Mouse (Mus musculus) testis, adult 2 months (tissue): ENCODE measurements around the gene Csrnp1. TPM values are rescaled to one million over a fixed set of nuclear protein-coding genes. Genes with fewer than 3 reads are reported as not detected.

Source experiments
- H3K27ac ChIP-seq: fragments of 200-500 bp; 2 replicates; pipeline ENCODE4 v1.5.1; 2012; ENCODE audit warnings: low read depth, low read length; ENCODE audit not compliant: control insufficient read depth, insufficient read depth
- H3K27me3 ChIP-seq: fragments of 200-500 bp; 2 replicates; pipeline ENCODE4 v1.6.1; 2012; ENCODE audit warnings: mild to moderate bottlenecking, low read length, moderate library complexity; ENCODE audit not compliant: control insufficient read depth, insufficient read depth
- H3K36me3 ChIP-seq: fragments of 200-500 bp; 2 replicates; pipeline ENCODE4 v1.6.1; 2012; ENCODE audit warnings: mild to moderate bottlenecking, low read length; ENCODE audit not compliant: control insufficient read depth, insufficient read depth
- H3K4me1 ChIP-seq: fragments of 200-500 bp; 2 replicates; pipeline ENCODE4 v1.6.1; 2012; ENCODE audit warnings: low read length; ENCODE audit not compliant: control insufficient read depth, insufficient read depth
- H3K4me3 ChIP-seq: fragments of 200-500 bp; 2 replicates; pipeline ENCODE4 v1.5.1; 2012; ENCODE audit warnings: low read depth, mild to moderate bottlenecking, low read length, moderate library complexity, mixed read lengths; ENCODE audit not compliant: control insufficient read depth
- CTCF ChIP-seq: fragments of 200-500 bp; IDR thresholded peaks from 2 replicates; pipeline ENCODE4 v1.5.1; 2012; ENCODE audit warnings: low read depth, mild to moderate bottlenecking, inconsistent platforms, low read length, moderate library complexity; ENCODE audit not compliant: control insufficient read depth, insufficient read depth, insufficient replicate concordance
- POLR2A ChIP-seq: fragments of 200-500 bp; IDR thresholded peaks from 2 replicates; pipeline ENCODE4 v1.6.1; 2012; ENCODE audit warnings: low read depth, mild to moderate bottlenecking, inconsistent platforms, low read length, moderate library complexity; ENCODE audit not compliant: control insufficient read depth
- polyA plus RNA-seq: library from polyadenylated mRNA; depleted of rRNA; stranded (reverse); fragments of >200 nt; gene quantifications from 2 replicates; pipeline ENCODE4 v1.2.3, GENCODE M21; 2012

The Csrnp1 gene
- polyA plus RNA-seq, 1 experiment: 99.9 TPM

- no peak overlapping the region for H3K4me3 ChIP-seq
- no peak for TF ChIP-seq POLR2A
- no peak for TF ChIP-seq CTCF
- H3K27me3 ChIP-seq: no peaks in the 10 kb centered on the region
- H3K4me1 ChIP-seq: no peaks in the 10 kb centered on the region
- no peaks in the 10 kb centered on the region for H3K36me3 ChIP-seq
- no peak overlapping the region for H3K27ac ChIP-seq
Observed at GRCm38 (mm10) chr9:119991310-119991709, 6.9 kb upstream of the Csrnp1 start.

- Histone ChIP-seq H3K27me3 (no peaks in the 10 kb centered on the region), H3K4me3 (no peak overlapping the region), H3K36me3 (no peaks in the 10 kb centered on the region), H3K27ac (no peak overlapping the region), H3K4me1 (peaks cover 10% of the 10 kb centered on the region)
- TF ChIP-seq CTCF (no peak), POLR2A (no peak)
Observed at GRCm38 (mm10) chr9:119988304-119988703, 3.8 kb upstream of the Csrnp1 start.

GRCm38 (mm10) chr9:119985881-119986574 lies 1.6 kb upstream of the Csrnp1 start:
- Histone ChIP-seq H3K36me3 (no peaks in the 10 kb centered on the region), H3K27ac (no peak overlapping the region), H3K4me3 (no peak overlapping the region; the same call in 1 of the 2 replicates), H3K4me1 (peaks cover 29% of the 10 kb centered on the region), H3K27me3 (peaks cover 2% of the 10 kb centered on the region; the same call in 1 of the 2 replicates)
- TF ChIP-seq POLR2A: no peak
- TF ChIP-seq CTCF: no peak

GRCm38 (mm10) chr9:119983585-119984535 lies 598 bp downstream of the Csrnp1 start:
- H3K27ac ChIP-seq: peak overlapping the region; percentile 76
- H3K27me3 ChIP-seq: peaks cover 2% of the 10 kb centered on the region; the same call in 1 of the 2 replicates
- TF ChIP-seq POLR2A (peak; percentile 80), CTCF (no peak)
- peak overlapping the region; percentile 90 for H3K4me3 ChIP-seq
- peaks cover 34% of the 10 kb centered on the region for H3K4me1 ChIP-seq
- H3K36me3 ChIP-seq: no peaks in the 10 kb centered on the region

GRCm38 (mm10) chr9:119982956-119983551 lies 1.4 kb downstream of the Csrnp1 start:
- peaks cover 34% of the 10 kb centered on the region for H3K4me1 ChIP-seq
- H3K36me3 ChIP-seq: no peaks in the 10 kb centered on the region
- H3K27me3 ChIP-seq: peaks cover 2% of the 10 kb centered on the region; the same call in 1 of the 2 replicates
- peak overlapping the region; percentile 90 for H3K4me3 ChIP-seq
- TF ChIP-seq POLR2A (peak; percentile 71; the same call in 1 of the 2 replicates), CTCF (no peak)
- peak overlapping the region; percentile 72 for H3K27ac ChIP-seq

- Histone ChIP-seq H3K4me1 (peaks cover 34% of the 10 kb centered on the region), H3K4me3 (peak overlapping the region; percentile 90), H3K27ac (peak overlapping the region; percentile 72), H3K36me3 (no peaks in the 10 kb centered on the region), H3K27me3 (peaks cover 2% of the 10 kb centered on the region; the same call in 1 of the 2 replicates)
- TF ChIP-seq CTCF: peak; percentile 7; the same call in 1 of the 2 replicates
- TF ChIP-seq POLR2A: no peak
Observed at GRCm38 (mm10) chr9:119982241-119982811, 2.1 kb downstream of the Csrnp1 start.
